Mouse (Mus musculus) common myeloid progenitor, adult 5-6 weeks (primary cell): ENCODE data around the gene Ptms. TPM values are rescaled to one million over a fixed set of nuclear protein-coding genes. Genes with fewer than 3 reads are reported as not detected.

ENCODE experiments used
- ATAC-seq: replicated peaks from 2 replicates; pipeline ENCODE4 v1.8.0; 2016; ENCODE audit warnings: low read depth, mild to moderate bottlenecking, moderate TSS enrichment, inconsistent platforms; ENCODE audit not compliant: poor library complexity, severe bottlenecking
- total RNA-seq: library from RNA; stranded (forward); fragments of 200-1000, 187-1606 nt; gene quantifications from 2 replicates; pipeline ENCODE4 v1.2.3, GENCODE M21; 2017

The Ptms gene
- 40.3 and 71.3 TPM in 2 replicates for total RNA-seq

DNA sequence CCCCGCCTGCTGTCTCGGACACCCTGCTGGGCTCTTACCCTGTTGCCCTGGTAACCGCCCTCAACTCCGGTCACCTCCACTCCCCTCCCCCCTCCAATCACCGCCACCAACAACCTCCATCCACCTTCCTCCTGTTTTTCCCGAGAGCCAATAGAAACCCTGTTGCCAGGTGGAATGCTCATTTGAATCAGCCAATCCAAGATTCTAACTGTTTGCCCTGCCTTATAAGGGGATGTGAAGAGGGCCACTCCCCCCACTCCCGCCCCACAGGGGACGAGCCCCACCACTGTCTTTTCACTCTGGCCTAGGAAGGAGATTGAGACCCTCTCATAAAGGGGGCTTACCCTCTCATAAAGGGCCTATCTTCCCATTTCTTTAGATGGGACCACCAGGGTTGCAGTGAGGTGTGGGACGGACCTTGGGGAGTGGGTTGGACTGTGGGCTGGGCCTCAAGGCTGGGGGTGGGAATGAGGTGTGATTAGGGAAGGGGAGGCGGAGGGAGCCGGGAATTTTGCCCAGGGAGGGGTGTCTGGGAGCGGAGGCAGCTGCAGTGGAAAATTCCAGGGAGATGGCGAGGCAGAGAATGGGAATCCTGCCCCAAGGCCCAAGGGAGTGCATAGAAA lies at the start of gene Ptms:
Ptms (minus strand) TSS at position 409 of the 623 bp plus-strand sequence.
- peak; percentile 50 for ATAC-seq

DNA sequence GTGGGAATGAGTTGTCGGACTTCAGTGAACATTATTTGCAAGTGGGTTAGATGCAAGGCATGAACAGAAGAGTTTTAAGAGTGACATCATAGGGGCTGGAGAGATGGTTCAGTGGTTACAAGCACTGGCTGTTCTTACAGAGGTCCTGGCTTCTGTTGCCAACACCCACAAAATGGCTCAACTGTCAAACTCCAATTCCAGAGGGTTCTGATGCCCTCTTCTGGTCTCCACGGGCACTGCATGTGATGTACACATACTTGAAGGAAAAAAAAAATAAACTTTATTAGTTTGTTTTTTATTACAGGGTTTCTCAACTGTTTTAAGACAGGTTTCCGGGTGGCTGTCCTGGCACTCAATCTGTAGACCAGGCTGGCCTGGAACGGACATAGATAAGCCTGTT lies 47.9 kb upstream of the Ptms start:
- ATAC-seq, result no peak

DNA sequence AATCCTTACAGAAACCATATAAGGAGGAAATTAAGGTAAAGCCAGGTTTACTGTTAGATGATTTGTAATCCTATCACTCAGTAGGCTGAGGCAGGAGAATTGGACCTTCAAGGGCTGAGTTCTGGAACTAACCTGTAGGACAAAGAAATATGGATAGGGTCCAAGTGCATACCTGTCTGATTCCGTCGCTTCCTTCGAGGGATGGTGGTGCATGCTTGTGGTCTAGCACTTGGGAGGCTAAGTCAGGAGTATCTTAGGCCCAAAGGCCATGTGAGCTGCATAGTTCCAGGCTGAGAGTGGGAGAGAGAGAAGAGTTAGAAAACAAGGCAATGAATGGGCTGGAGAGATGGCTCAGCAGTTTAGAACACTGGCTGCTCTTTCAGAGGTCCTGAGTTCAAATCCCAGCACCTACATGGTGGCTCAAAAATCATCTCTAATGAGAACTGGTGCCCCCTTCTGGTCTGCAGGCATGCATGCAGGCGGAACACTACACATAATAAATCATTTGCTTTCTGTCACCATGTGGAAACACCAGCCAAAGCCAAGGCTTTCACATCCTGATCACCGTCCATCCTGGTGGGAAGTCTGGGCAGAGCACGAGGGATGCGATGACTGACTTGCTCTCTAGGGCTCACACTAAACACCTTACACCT lies 46.7 kb upstream of the Ptms start:
- ATAC-seq, result no peak

DNA sequence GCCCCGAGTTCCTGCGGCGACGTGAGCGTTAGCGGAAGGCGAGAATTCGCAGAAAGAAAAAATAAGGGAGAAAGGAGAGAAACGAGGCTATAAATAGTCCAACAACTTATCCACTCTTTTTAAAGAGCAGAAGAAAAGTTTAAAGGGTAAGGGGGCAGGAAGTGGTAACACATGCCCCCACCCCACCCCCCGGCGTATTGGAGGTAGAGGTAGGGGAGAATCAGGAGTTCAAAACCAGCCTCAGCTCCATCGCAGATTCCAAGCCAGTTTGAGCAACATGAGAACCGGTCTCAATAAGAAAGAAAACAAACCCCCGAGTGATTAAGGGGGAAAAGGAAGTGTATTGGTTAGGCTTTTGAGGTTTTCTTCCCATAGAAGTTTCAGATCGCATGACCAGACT lies 45.8 kb upstream of the Ptms start:
- no peak for ATAC-seq

DNA sequence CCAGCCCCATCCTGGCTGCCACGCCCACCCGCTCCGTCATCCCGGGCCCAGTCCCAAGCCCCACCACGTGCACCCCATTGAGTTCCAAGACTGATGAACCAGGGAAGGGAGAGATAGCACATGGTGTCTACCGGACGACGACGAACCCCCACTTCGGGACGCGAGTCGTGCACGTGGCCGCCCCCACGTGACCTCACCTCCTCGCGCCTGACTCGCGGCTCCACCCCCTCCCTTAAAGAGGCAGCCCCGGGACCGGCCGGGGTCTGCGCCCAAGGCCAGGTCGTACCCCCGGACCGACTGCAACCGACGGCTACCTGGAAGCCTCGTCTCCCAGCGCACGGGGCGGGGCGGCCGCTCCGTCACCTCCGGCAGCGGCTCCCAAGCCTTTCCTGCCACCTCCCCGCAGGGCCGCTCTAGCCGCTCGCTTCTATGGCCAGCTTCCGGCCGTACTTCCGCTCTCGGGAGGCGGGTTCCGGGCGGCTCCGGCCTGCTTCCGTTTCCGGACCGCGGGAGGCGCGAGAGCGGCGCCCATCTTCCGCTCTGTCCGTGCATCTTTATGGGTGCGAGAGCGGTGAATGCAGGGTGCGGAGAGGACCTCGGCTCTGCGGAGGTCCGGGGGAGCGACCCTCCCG lies 45.3 kb upstream of the Ptms start, which contains the start of gene Cops7a:
Cops7a (minus strand) TSS at position 451 of the 632 bp plus-strand sequence.
- peak; percentile 82 for ATAC-seq

DNA sequence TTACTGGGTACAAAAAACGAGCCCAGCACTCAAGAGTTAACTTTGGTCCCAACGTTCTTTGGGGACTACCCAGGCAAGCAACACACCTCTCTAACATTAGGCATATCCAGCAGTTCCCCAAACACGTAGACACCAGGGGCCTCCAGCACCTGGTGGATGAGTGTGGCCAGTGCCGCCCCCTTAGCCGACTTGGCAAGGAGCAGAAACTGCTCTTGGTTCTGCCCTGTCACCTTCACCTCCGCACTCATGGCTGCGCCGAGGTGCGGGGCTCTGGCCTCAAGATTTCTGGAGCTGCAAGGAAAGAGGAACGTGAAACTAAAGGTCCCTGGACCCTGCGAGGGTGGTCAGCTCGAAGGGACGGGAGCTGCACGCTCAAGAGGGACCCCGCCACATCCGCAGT lies 44.7 kb upstream of the Ptms start:
- peak; percentile 29 for ATAC-seq

DNA sequence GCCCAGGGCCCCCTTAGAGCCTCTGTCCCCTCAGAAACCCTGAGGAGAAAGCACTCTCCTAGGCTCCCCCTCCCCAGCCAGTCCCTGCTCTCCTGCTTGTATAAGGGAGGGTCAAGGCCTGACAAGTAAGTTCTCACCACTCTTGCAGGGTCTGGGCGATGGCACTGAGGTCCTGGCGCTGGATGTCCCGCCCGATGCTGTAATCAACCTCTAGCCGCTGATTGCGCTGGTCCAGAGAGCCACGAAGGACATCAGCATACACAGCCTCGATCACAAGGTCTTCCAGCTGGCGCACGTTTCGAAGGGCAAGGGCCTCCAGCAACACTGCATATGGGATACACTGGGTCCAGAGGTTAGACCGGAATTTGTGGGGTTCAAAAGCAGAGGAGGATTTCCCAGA lies 41.1 kb upstream of the Ptms start:
- no peak for ATAC-seq

DNA sequence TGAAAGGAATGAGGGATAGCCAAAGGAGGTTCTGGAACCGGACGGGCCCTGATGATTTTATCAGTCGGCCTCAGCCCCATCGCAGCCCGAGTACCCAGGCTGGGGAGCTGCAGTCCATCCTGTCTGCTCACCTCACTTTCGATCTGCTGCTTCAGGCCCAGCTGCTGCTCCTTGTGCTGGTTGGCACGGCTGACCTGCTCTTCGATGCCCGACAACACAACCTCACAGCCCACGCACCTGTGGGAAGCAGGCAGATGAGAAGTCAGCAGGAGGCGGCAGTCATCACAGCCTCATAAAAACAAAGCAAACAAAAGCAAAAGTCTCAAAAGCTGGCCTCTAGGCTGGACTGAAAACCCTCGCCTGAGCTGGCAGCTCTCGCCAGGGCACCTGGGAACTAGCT lies 40.1 kb upstream of the Ptms start:
- ATAC-seq, result no peak

DNA sequence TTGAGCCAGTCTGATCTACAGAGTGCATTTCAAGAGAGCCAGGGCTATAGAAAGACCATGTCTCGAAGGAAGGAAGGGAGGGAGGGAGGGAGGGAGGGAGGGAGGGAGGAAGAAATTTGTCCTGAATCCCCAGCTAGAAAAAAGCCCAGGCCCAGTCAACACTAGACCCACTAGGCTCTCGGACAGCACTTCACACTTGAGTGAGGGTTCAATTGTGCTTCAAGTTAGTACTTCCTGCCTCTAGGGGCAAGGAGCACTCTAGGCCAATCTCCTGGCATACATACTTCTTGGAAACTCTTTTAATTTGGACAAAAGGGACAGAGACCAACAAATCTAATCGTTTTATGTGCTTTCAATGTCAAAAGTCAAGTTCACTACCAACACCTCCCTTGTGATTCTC lies 38.2 kb upstream of the Ptms start:
- ATAC-seq, result no peak

DNA sequence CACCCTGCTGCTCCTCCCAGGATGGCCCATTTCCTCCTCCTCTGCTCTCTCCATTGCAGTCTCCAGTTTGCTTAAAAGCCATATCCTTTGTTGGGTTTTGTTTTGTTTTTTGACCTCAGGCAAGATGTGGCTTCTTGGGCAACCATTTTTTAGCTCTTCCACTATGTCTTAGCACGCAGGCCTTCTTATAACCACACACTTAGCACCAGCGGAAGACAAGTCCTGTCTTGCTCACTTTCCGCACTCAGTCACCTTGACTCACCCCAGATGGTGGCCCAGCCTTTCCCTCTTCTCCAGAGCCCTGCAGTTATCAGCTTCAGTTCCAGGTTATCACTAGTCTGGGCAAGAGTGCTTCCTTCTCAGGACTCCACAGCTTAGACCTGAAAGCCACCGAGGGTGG lies 35.3 kb upstream of the Ptms start:
- no peak for ATAC-seq

DNA sequence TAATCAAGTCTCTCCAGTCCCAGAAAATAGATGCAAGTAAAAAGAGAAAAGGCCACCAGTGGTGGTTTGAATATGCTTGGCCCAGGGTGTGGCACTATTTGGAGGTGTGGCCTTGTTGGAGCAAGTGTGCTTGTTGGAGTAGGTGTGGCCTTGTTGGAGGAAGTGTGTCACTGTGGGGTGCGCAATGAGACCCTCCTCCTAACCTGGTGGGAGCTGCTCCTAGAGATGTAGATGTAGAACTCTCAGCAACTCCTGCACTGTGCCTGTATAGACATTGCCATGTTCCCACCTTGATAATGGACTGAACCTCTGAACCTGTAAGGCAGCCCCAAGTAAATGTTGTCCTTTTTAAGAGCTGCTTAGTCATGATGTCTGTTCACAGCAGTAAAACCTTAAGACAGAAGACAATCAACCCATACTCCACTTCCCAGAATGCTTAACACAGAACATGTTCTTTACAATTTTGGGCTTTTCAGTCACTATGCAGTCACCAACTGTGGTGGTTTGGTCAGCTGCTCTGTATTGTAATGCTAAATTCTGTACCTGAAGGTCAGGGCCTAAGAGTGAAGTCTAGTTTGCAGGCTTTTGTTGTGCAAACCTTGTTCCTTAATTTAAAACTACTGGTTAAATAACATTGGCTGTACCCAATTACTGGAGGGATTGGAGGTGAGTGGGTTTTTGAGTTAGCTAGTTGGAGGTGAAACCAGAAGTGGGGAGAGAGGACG lies 34.2 kb upstream of the Ptms start:
- ATAC-seq, result no peak

DNA sequence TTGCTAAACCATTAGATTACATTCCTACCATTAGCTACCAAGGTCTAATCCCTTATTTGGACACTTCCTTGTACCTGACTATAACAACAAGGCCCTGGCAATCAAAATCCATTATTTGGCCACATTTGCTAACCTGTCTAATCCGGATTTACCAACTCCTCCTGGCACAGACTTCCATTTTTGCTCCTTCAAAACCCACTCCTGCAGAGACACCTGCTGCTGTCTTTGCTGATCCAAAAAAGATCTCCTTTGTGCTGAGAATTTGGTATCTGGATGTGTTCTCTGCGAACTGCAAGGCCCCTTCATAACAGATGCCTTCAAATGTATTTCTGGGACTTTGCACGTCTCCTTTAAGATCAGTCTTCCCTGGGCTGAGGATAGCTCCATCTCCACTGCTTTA lies 23.6 kb upstream of the Ptms start:
- no peak for ATAC-seq

DNA sequence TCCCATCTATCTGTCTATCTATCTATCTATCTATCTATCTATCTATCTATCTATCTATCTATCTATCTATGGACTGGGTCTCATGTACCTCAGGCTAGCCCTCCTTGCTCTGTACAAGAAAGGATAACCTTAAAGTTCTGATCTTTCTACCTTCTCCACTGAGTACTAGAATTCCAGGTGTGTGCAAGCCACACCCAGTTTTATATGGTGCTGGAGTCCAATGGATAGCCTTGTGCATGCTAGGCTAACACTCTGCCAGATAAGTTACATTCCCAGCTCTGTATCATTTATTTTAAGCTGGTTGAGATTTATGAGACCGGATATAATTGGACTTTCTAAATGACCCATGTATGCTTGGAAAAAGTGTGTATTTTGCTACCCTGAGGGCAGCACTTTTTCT lies 21.8 kb upstream of the Ptms start:
- ATAC-seq, result no peak

DNA sequence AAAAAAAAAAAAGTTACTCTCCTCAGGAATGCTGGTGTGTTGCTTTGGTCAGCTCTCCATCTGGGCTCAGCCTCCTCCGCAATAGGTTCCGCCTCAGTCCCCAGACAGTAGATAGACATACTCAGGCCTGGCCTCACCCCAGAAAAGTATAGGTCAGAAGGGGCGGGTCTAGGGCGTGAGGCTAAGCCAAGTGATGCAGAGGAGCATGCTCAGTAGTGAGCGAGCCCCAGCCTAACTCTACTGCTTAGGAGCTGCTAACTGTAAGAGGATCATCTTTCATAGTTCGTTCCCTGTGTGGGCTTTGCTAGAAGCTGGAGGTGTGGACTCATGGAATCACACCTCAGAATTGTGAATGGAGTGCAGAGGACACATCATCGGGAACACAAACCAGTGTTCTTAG lies 18.7 kb upstream of the Ptms start:
- no peak for ATAC-seq

DNA sequence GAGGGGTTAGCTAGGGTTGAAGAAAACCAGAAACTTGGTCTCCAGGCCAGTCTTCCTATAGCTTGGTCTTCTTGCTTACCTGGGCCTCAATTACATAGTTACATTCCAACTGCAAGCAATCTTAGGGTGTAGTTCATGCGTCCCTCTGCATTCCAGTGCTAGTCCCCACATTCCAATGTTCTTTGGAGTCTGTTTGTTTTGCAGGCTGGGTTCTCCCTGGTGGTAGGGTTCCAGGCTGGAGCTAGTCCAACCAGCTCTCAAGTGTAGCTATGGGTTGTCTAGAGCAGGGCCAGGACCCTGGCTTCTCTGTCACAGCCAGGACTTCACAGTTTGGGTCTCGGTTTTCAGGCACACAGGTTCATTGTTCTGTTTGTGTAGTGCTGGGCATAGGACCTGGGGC lies 17.6 kb upstream of the Ptms start:
- ATAC-seq, result no peak

DNA sequence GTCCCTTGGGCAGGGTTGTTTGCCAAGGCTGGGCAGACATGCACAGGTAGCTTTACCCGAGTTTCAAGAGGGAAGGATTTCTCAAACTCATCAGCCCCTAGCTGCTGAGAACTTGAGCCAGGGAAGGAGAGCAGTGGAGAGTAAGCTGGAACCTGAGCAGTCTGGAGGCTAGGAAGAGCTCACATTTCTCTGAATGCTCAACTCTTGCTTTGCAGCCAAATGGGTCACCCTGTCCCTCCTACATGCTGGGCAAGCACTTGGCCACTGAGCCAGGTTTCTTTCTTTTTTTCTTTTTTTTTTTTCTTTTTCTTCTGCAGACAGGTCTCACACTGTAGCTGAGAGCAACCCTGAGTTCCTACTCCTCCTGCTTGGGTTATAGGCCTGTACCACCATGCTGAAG lies 16.8 kb upstream of the Ptms start:
- ATAC-seq, result no peak

DNA sequence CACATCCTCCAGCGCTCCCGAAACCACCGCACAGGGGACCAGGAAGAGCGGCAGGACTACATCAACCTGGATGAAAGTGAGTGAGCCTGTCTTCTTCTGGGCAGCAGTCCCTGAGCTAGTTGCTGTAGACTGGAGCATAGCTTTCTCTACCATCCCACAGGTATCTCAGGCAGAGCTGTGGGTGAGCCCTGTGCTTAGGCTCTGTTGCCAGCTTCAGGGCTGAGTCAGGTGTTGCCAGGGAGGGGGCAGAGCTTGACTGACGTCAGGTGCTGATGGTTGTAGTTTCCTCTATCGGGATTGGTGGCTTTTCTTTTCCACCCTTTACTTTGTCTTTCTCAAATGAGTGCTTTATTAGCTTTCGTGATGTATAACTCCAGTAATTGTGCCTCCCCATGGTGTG lies 14.8 kb upstream of the Ptms start:
- no peak for ATAC-seq

DNA sequence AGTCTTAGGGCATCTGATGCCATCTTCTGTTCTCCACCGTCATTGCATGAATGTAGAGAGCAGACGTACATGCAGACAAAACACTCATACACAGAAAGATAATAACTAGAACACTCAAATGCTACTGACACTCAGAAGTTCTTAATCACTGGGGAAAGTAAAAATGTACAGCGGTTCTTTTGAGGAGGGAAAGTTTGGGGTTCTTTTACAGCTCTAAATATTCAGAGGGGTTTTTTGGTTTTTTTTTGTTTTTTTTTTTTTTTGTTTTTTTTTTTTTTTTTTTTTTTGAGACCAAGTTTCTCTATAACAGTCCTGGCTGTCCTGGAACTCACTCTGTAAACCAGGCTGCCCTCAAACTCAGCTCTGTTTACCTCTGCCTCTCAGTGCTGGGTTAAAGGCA lies 13.2 kb upstream of the Ptms start:
- ATAC-seq, result no peak

DNA sequence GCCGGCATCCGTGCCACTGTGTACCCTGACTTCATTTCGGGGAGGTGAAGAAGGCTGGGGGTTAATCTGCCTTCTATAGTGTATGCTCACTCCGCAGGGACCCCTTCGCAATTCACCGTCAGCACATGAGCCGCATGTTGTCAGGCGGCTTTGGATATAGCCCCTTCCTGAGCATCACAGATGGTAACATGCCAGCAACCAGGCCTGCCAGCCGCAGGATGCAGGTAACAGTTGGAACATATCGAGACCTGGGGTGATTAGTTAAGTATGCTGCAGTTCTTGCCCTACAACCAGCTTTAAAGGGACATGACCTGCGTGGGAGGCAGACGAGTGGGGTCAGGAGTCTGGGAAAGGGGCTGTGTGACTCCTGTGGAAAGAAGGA lies 12.4 kb upstream of the Ptms start:
- no peak for ATAC-seq

DNA sequence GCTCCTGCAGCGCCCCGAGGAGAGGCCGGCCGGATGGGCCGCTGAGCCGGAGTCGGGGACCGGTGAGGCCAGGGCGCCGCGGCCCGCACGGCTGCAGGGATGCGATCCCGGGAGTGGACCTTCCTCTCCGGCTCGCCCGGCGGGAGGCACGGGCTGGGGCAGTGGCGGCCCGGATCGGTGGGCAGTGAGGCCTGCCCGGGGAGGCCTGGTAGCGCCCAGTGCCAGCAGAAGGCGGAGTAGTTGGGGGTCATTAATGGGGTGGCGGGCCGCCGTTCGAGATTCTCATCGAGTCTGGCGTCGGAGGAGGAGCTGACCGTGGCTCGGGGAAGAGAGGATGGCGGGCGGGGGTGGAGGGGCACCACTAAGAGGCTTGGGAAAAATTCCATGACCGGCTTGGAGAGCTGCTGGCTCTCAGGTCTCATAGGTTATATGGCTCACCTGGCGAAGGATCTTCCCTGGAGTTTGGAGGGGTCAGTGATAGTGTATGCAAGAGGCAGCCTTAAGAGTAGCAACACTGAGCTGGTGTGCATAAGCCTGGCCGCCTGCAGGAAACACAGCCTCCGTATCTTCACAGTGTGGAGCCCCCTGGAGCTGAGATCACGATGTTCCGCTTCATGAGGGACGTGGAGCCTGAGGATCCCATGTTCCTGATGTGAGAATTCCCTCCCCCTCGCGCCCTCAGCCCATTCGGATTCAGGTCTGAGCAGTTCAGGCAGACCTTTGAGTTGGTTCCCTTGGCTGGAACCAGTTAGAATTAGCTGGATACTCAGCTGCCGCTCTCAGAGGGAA lies 11.8 kb upstream of the Ptms start:
- peak; percentile 39 for ATAC-seq
